Mouse (Mus musculus): ENCODE results near the gene Gna12. TPM values are rescaled to one million over a fixed set of nuclear protein-coding genes. Genes with fewer than 3 reads are reported as not detected.
A peak's percentile ranks its signal among the peaks of the same experiment; 100 is the strongest.

The Gna12 gene
- total and polyA plus RNA-seq, 3 experiments: 117 to 136 (median 118) TPM

GRCm38 (mm10) chr5:140829911-140830294 lies 328 bp downstream of the Gna12 start:
- intact Hi-C loops (cut with DNase I): loop anchor here (2.0 to 10.0 kb wide), 4 partner anchors 38 to 185 kb away; partner anchors contain the start of gene Ttyh3
- TF ChIP-seq EP300 (IDR thresholded peaks at IDR 0.05; ENCODE audit: insufficient read depth, low read depth, low read length) (no peak), CTCF (IDR thresholded peaks at IDR 0.05) (no peak)
- Histone ChIP-seq H3K36me3 (ENCODE audit: control insufficient read depth, insufficient read depth, low read length) (peaks cover 28% of the 10 kb centered on the region), H3K4me3 (peak overlapping the region; percentile 72), H3K79me2 (replicated peaks; ENCODE audit: control insufficient read depth, insufficient read depth, low read length) (peaks cover 11% of the 10 kb centered on the region), H3K27me3 (ENCODE audit: control insufficient read depth, insufficient read depth, low read length) (peaks cover 2% of the 10 kb centered on the region; the same call in 1 of the 2 replicates), H3K27ac (peak overlapping the region; percentile 87), H3K9ac (ENCODE audit: low read depth, low read length) (peak overlapping the region; percentile 93), H3K4me1 (ENCODE audit: control insufficient read depth, insufficient read depth, low read length) (peaks cover 19% of the 10 kb centered on the region)
- no peak for DNase-seq
- WGBS: 4% methylated on average over 58 of the region's 58 CpGs

- peak; percentile 41 for TF ChIP-seq CTCF (IDR thresholded peaks at IDR 0.05)
- no peak for TF ChIP-seq EP300 (IDR thresholded peaks at IDR 0.05; ENCODE audit: insufficient read depth, low read depth, low read length)
- TF ChIP-seq POLR2A (IDR thresholded peaks at IDR 0.05; ENCODE audit: insufficient read depth, low read depth, low read length): no peak
- Histone ChIP-seq H3K4me3 (peak overlapping the region; percentile 72), H3K27me3 (ENCODE audit: control insufficient read depth, insufficient read depth, low read length) (no peaks in the 10 kb centered on the region), H3K36me3 (ENCODE audit: control insufficient read depth, insufficient read depth, low read length) (peaks cover 33% of the 10 kb centered on the region), H3K27ac (peak overlapping the region; percentile 87), H3K4me1 (ENCODE audit: control insufficient read depth, insufficient read depth, low read length) (peaks cover 21% of the 10 kb centered on the region), H3K9ac (ENCODE audit: low read depth, low read length) (peak overlapping the region; percentile 93), H3K79me2 (replicated peaks; ENCODE audit: control insufficient read depth, insufficient read depth, low read length) (peaks cover 11% of the 10 kb centered on the region)
- 22% methylated on average over 18 of the region's 18 CpGs for WGBS
- intact Hi-C loops (cut with DNase I): loop anchor here (2.0 to 10.0 kb wide), 4 partner anchors 37 to 184 kb away; partner anchors contain the start of gene Ttyh3
- DNase-seq: peak in 1 of 2 experiments; percentile 40
These were observed 935 bp downstream of the Gna12 start for GRCm38 (mm10) chr5:140829081-140829910.

GRCm38 (mm10) chr5:140828363-140828762 lies 1.9 kb downstream of the Gna12 start:
- no peak for DNase-seq
- TF ChIP-seq POLR2A (IDR thresholded peaks at IDR 0.05; ENCODE audit: insufficient read depth, low read depth, low read length) (no peak), EP300 (IDR thresholded peaks at IDR 0.05; ENCODE audit: insufficient read depth, low read depth, low read length) (no peak), CTCF (IDR thresholded peaks at IDR 0.05) (no peak)
- Histone ChIP-seq H3K9ac (ENCODE audit: low read depth, low read length) (peak overlapping the region; percentile 65), H3K4me1 (ENCODE audit: control insufficient read depth, insufficient read depth, low read length) (peaks cover 22% of the 10 kb centered on the region), H3K79me2 (replicated peaks; ENCODE audit: control insufficient read depth, insufficient read depth, low read length) (peaks cover 12% of the 10 kb centered on the region), H3K36me3 (ENCODE audit: control insufficient read depth, insufficient read depth, low read length) (peaks cover 35% of the 10 kb centered on the region), H3K4me3 (peak overlapping the region; percentile 72; the same call in 1 of the 2 replicates), H3K27ac (peak overlapping the region; percentile 87), H3K27me3 (ENCODE audit: control insufficient read depth, insufficient read depth, low read length) (no peaks in the 10 kb centered on the region)
- intact Hi-C loops (cut with DNase I): loop anchor here (2.0 to 10.0 kb wide), 4 partner anchors 36 to 184 kb away; partner anchors contain the start of gene Ttyh3
- WGBS: 7% methylated on average over 2 of the region's 2 CpGs

- peak in 1 of 2 experiments; percentile 49 for DNase-seq
- Histone ChIP-seq H3K27ac (peak overlapping the region; percentile 87), H3K36me3 (ENCODE audit: control insufficient read depth, insufficient read depth, low read length) (peaks cover 37% of the 10 kb centered on the region), H3K4me1 (ENCODE audit: control insufficient read depth, insufficient read depth, low read length) (peaks cover 22% of the 10 kb centered on the region), H3K4me3 (peak overlapping the region; percentile 72; the same call in 1 of the 2 replicates), H3K9ac (ENCODE audit: low read depth, low read length) (peak overlapping the region; percentile 65), H3K27me3 (ENCODE audit: control insufficient read depth, insufficient read depth, low read length) (no peaks in the 10 kb centered on the region), H3K79me2 (replicated peaks; ENCODE audit: control insufficient read depth, insufficient read depth, low read length) (peaks cover 14% of the 10 kb centered on the region)
- no peak for TF ChIP-seq POLR2A (IDR thresholded peaks at IDR 0.05; ENCODE audit: insufficient read depth, low read depth, low read length)
- 0 out of 2 replicates have a peak, but pooled peaks have one; percentile 6 for TF ChIP-seq EP300 (IDR thresholded peaks at IDR 0.05; ENCODE audit: insufficient read depth, low read depth, low read length)
- 9% methylated on average over 8 of the region's 8 CpGs for WGBS
- intact Hi-C loops (cut with DNase I): loop anchor here (2.0 to 10.0 kb wide), 4 partner anchors 36 to 183 kb away; partner anchors contain the start of gene Ttyh3
These were observed 2.3 kb downstream of the Gna12 start for GRCm38 (mm10) chr5:140827896-140828295.

- H3K36me3 ChIP-seq (ENCODE audit: control insufficient read depth, insufficient read depth, low read length): peaks cover 40% of the 10 kb centered on the region
- H3K9ac ChIP-seq (ENCODE audit: low read depth, low read length): 0 out of 2 replicates have a peak overlapping the region, but pooled peaks have one; percentile 65
- H3K79me2 ChIP-seq (replicated peaks; ENCODE audit: control insufficient read depth, insufficient read depth, low read length): peaks cover 14% of the 10 kb centered on the region
- no peak for DNase-seq
- peak overlapping the region; percentile 72; the same call in 1 of the 2 replicates for H3K4me3 ChIP-seq
- peak overlapping the region; percentile 87 for H3K27ac ChIP-seq
- H3K4me1 ChIP-seq (ENCODE audit: control insufficient read depth, insufficient read depth, low read length): peaks cover 25% of the 10 kb centered on the region
- intact Hi-C loops (cut with DNase I): loop anchor here (5.0 to 10.0 kb wide), 3 partner anchors 35 to 183 kb away; partner anchors contain the start of gene Ttyh3
- 19% methylated on average over 2 of the region's 2 CpGs for WGBS
- no peaks in the 10 kb centered on the region for H3K27me3 ChIP-seq (ENCODE audit: control insufficient read depth, insufficient read depth, low read length)
- 0 out of 2 replicates have a peak, but pooled peaks have one; percentile 2 for TF ChIP-seq POLR2A (IDR thresholded peaks at IDR 0.05; ENCODE audit: insufficient read depth, low read depth, low read length)
- no peak for TF ChIP-seq EP300 (IDR thresholded peaks at IDR 0.05; ENCODE audit: insufficient read depth, low read depth, low read length)
- TF ChIP-seq CTCF (IDR thresholded peaks at IDR 0.05): no peak
These were observed 2.8 kb downstream of the Gna12 start for GRCm38 (mm10) chr5:140827413-140827812.

Measured in heart, adult 2 months (tissue).